Mouse (Mus musculus) duodenum, adult 2 months (tissue): Measurements from ENCODE around the gene Hnmt. TPM values are rescaled to one million over a fixed set of nuclear protein-coding genes. Genes with fewer than 3 reads are reported as not detected.

Experiments
- polyA plus RNA-seq: library from polyadenylated mRNA; depleted of rRNA; stranded (reverse); fragments of >200 nt; gene quantifications from 2 replicates; pipeline ENCODE4 v1.2.3, GENCODE M21; 2012; ENCODE audit warnings: low replicate concordance; rRNA removed

Gene Hnmt
- polyA plus RNA-seq = 0.21 TPM in 1 of 2 replicates, not detected in the other

DNA sequence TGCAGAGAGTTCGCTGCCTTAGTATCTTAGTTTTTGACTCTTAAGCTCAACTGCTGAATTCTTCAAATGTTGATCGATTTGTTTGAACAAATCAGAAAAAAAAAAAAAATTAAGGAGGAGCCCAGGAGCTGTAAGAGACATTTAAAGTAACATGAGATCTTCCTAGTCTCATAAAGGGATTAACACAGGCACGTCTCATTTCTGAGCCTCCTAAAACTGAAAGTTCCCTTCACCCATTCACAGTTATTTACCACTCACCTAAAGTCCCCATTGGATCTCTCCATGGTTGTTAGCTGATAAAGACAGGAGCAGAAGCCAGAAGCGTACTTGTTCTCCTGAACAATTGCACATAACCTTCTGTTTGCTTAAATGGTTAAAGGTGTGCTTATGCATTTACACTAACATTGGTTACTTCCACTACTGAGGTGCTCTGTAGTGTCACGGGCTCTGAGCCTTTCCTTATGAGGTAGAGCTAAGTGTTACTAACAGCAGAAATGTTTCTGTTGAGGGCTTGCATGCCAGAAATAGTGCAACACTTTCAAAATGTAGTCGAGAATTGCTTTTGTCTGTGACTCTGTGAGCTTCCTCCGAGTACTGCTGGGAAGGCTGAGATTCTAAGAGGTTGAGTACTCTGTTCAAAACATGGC is at the start of gene Hnmt:
Hnmt (minus strand) TSS at position 51 of the 647 bp plus-strand sequence.

DNA sequence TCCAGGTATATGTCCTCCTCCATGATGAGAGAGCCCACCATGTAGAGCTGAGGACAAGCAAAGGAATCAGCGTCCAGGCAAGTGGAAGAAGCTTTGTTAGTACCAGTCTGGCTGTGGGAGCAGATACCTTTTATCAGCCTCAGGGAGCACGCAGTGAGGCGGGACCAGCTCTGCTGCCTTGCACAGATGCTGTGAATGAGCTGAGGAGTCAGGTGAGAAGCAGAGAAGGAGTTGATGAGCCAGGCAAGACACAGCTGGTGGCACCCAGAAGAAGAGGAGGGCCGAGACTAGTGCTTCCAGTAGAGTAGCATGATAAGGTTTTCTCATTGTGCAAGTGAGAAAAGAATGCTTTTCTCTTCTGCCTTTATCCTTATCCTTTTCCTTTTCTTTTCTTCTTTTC is 47.3 kb upstream of the Hnmt start, which contains the start of gene Tbpl2:
Tbpl2 (minus strand) TSS at position 101 of the 400 bp plus-strand sequence.

Other genes starting within 250 kb of the Hnmt start
- not detected in 2 replicates for gene Tbpl2, start 47.2 kb upstream of the Hnmt start, polyA plus RNA-seq
- not detected in 2 replicates for gene Il1f8, start 103.8 kb upstream of the Hnmt start, polyA plus RNA-seq
- gene Il1f9, start 137.1 kb upstream of the Hnmt start, polyA plus RNA-seq = not detected in 2 replicates
- not detected in 2 replicates for gene Il1f6, start 166.0 kb upstream of the Hnmt start, polyA plus RNA-seq
- not detected in 2 replicates for gene Il1f5, start 227.6 kb upstream of the Hnmt start, polyA plus RNA-seq
- not detected in 2 replicates for gene Il1f10, start 241.8 kb upstream of the Hnmt start, polyA plus RNA-seq